Mouse (Mus musculus) megakaryocyte progenitor cell, adult 5-6 weeks (primary cell): Measurements from ENCODE around the gene Pole2. TPM values are rescaled to one million over a fixed set of nuclear protein-coding genes. Genes with fewer than 3 reads are reported as not detected.

ENCODE experiments used
- ATAC-seq: replicated peaks from 2 replicates; pipeline ENCODE4 v1.8.0; 2016; ENCODE audit warnings: mild to moderate bottlenecking, moderate TSS enrichment, inconsistent platforms; ENCODE audit not compliant: poor library complexity
- total RNA-seq, 2 experiments: library from RNA; stranded (forward) in 1 of 2; stranded (reverse) in 1 of 2; fragments of 157-497, 149-512 nt in 1 of 2; fragments of 200-1000 nt in 1 of 2; gene quantifications; 2 replicates each; pipeline versions ENCODE4 v1.2.3 to v1.2.4; 2015 to 2017

The Pole2 gene
- total RNA-seq (2015) (65.0 and 70.8 TPM in 2 replicates), total RNA-seq (2017) (50.8 and 69.6 TPM in 2 replicates)

GRCm38 (mm10) chr12:69227776-69228466 lies at the start of gene Pole2:
Gene Pole2, minus strand, starts transcription at chr12:69228195.
- peak; percentile 92 for ATAC-seq

GRCm38 (mm10) chr12:69268956-69269355 lies 41.0 kb upstream of the Pole2 start:
- no peak for ATAC-seq

- ATAC-seq, result no peak
Measured at GRCm38 (mm10) chr12:69267956-69268632, 40.1 kb upstream of the Pole2 start.

GRCm38 (mm10) chr12:69265031-69265430 lies 37.0 kb upstream of the Pole2 start:
- ATAC-seq, result no peak

- no peak for ATAC-seq
Measured at GRCm38 (mm10) chr12:69262251-69262650, 34.3 kb upstream of the Pole2 start.

- ATAC-seq, result peak; percentile 93
Measured at GRCm38 (mm10) chr12:69257836-69258235, 29.8 kb upstream of the Pole2 start.

- ATAC-seq, result no peak
Measured at GRCm38 (mm10) chr12:69253806-69254205, 25.8 kb upstream of the Pole2 start.

GRCm38 (mm10) chr12:69250756-69251155 lies 22.8 kb upstream of the Pole2 start:
- peak; percentile 97 for ATAC-seq

GRCm38 (mm10) chr12:69249766-69250165 lies 21.8 kb upstream of the Pole2 start:
- ATAC-seq, result no peak

GRCm38 (mm10) chr12:69241771-69242431 lies 13.9 kb upstream of the Pole2 start:
- ATAC-seq, result peak; percentile 81

GRCm38 (mm10) chr12:69241405-69241770 lies 13.4 kb upstream of the Pole2 start:
- ATAC-seq, result no peak

GRCm38 (mm10) chr12:69240876-69241275 lies 12.9 kb upstream of the Pole2 start, which contains the start of gene Klhdc1:
Gene Klhdc1, plus strand, starts transcription at chr12:69241176.
- ATAC-seq, result no peak

GRCm38 (mm10) chr12:69238284-69238683 lies 10.3 kb upstream of the Pole2 start:
- ATAC-seq, result no peak

- no peak for ATAC-seq
Measured at GRCm38 (mm10) chr12:69235782-69236181, 7.8 kb upstream of the Pole2 start.

GRCm38 (mm10) chr12:69229251-69229650 lies 1.3 kb upstream of the Pole2 start:
- ATAC-seq, result peak; percentile 74

- ATAC-seq, result no peak
Measured at GRCm38 (mm10) chr12:69220613-69221277, 7.2 kb downstream of the Pole2 start.

GRCm38 (mm10) chr12:69216587-69216986 lies 11.4 kb downstream of the Pole2 start:
- no peak for ATAC-seq

- ATAC-seq, result no peak
Measured at GRCm38 (mm10) chr12:69215000-69215785, 12.8 kb downstream of the Pole2 start.

GRCm38 (mm10) chr12:69214393-69214792 lies 13.6 kb downstream of the Pole2 start:
- ATAC-seq, result peak; percentile 78

GRCm38 (mm10) chr12:69213186-69213777 lies 14.7 kb downstream of the Pole2 start:
- no peak for ATAC-seq
